Mouse (Mus musculus) thymus, adult 18-20 months (tissue): Measurements from ENCODE around the gene Nphp4.
"Not testable (repeated sequence)": the region's sequence is repeated elsewhere in the genome, so short reads cannot be mapped to it uniquely, and the experiment has no call there.

Source experiments
- DNase-seq, 2 experiments: peaks; one replicate each; pipeline ENCODE4 v3.0.0; 2022; ENCODE audit warnings: mixed read lengths in 2 of 2

Nphp4 gene

GRCm38 (mm10) chr4:152478224-152478567 lies 1.7 kb downstream of the Nphp4 start:
- no peak for DNase-seq

- no peak for DNase-seq
Observed at GRCm38 (mm10) chr4:152480426-152480825, 3.9 kb downstream of the Nphp4 start.

- no peak for DNase-seq
Observed at GRCm38 (mm10) chr4:152488046-152488445, 11.5 kb downstream of the Nphp4 start.

- no peak for DNase-seq
Observed at GRCm38 (mm10) chr4:152490311-152490710, 13.8 kb downstream of the Nphp4 start.

GRCm38 (mm10) chr4:152491250-152491899 lies 14.9 kb downstream of the Nphp4 start:
- peak; percentile 59 to 60 for DNase-seq

- DNase-seq, result no peak
Observed at GRCm38 (mm10) chr4:152494360-152494879, 17.9 kb downstream of the Nphp4 start.

DNA sequence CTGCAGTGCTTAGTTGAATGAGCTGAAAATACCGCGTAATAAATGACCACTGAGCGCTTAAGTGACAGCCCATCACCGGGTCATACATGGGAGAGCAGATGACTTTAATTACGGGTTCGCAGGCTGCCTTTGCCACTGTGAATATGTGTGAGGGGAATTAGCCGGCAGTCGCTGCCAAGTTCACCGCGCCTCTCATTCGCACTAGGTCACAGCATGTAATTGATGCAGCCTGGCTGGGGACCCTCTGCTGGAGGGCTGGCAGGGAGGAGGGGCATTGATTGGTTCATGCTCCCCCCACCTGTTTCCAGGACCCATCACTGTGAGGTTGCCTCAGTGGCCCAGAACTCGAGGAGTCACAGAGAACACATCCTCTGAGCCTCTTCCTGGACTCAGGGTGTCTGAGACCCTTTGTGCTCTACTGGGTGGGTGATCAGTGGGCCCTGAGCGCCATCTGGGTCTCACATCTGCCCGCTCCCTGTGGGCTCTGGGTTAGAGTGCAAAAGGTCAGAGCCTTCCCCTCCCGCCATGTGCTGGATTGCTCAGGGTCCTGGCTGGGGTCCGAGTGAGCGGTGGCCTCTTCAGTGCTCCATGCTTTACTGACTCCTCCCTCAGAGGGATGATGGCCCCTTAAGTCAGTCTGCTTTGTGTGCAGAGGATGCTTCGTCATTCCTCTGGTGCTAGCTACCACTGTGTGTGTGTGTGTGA lies 35.9 kb downstream of the Nphp4 start:
- DNase-seq, result no peak

GRCm38 (mm10) chr4:152514884-152515283 lies 38.4 kb downstream of the Nphp4 start:
- DNase-seq, result no peak

DNA sequence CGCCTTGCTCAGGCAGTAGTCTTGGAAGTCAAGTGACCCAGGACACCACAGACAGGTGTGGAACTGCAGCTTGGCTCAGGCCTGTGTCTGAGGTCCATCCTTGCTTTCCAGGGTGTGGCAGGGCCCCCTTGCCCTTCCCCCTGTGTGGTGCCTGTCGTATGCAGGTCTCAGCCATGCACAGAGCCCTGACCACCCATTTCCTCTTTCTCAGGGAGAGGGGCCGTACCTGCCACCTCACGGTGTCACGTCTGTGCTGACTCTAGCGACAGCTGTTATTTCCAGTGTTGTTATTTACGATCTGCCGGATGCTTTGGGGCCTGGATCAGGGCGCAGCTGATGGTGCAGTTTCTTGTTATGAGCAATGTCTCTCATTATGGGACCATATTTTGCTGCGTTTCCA lies 42.6 kb downstream of the Nphp4 start:
- no peak for DNase-seq

GRCm38 (mm10) chr4:152520083-152520482 lies 43.6 kb downstream of the Nphp4 start:
- peak in 1 of 2 experiments; percentile 19 for DNase-seq

GRCm38 (mm10) chr4:152532872-152533271 lies 56.4 kb downstream of the Nphp4 start:
- DNase-seq, result no peak

DNA sequence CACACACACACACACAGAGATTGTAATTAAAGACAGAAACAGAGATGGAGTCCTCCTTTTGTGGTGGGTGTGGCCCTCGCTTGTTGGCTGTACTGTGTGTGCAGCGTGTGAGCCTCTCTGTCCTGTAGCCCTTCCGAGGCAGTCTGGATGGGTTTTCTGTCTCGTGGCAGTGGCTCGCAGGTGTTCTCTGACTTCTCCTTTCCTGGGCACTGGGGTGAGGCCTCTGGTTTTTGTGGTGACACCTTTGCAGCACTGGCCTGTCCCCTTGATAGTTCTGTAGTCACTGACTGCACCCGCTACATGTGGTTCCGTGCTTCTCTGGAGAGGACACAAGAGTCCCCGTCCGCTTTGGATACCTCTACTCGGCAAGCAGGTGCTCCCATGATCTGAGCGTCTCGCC lies 63.2 kb downstream of the Nphp4 start:
- DNase-seq, result no peak

DNA sequence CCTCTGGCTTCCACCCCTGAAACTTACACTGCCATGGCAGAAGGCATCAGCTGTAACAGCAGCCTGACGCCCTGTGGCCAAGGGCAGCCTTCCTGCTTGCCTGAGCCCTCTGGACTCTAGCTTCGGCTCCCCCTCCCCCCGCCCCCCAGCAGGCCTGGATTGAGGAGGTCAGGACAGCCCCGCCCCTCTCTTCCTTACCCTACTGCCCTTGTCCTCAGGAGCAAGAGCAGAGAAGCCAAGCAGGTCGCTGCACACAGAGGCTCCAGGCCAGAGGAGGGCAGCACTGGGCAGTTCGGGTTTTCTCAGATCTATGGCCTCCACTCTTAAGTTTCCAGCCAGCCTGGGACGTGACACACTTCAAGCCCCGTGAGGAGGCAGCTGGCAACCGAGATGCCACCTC lies 64.7 kb downstream of the Nphp4 start:
- no peak for DNase-seq

DNA sequence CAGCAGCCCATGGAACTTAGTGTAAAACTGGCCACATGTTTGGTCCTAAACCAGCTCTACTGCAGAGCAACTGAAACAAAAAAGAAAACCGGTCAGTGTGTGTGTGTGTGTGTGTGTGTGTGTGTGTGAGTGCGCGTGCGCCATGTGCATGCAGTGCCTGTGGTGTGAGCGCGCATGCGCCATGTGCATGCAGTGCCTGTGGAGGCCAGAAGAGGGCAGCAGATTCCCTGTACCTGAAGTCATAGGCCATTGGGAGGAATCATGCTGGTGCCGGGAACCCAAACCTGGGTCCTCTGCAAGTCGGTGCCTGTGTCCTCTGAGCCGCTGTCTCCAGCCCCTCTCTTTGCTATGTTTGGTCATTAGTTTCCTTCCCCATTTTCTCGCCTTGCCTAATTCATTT lies 65.9 kb downstream of the Nphp4 start:
- DNase-seq, result no peak

- no peak for DNase-seq
Observed at GRCm38 (mm10) chr4:152546481-152546880, 70.0 kb downstream of the Nphp4 start.

- DNase-seq, result no peak
Observed at GRCm38 (mm10) chr4:152547886-152548663, 71.6 kb downstream of the Nphp4 start.

DNA sequence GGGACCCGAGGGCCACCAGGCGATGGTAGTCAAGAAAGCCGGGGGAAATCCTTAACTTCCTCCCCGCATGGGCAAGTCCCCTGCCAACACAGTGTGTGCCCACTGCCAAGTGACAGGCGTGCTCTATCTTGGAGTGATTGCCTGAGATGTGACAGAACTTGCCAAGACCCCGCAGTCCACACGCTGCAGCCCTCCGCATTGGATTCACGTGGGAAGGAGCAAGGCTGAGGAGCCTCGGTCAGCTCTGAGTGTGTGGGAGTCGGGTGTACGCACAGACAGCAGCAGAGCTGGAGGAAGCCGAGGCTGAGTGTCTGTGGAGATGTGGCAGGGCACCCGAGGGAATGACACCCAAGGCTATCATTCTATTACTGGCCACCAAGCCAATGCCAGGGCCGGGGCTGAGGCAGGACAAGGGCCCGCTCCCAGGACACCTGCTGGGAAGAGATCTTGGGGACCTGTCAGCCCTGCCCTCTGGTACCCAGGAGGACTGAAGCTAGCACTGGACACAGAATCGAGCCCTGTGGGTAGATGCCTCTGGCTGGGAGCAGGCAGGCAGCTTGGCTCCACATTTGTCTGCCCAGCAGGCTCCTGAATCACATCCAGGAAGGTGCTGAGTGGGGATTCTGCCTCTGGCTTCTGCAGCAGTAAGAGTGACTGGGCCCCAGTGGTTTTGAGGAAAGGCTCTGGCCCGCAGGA lies 73.1 kb downstream of the Nphp4 start:
- no peak for DNase-seq

- DNase-seq, result no peak
Observed at GRCm38 (mm10) chr4:152550203-152550549, 73.7 kb downstream of the Nphp4 start.

GRCm38 (mm10) chr4:152553582-152554285 lies 77.2 kb downstream of the Nphp4 start:
- DNase-seq, result no peak

- no peak for DNase-seq
Observed at GRCm38 (mm10) chr4:152554421-152554820, 77.9 kb downstream of the Nphp4 start.

DNA sequence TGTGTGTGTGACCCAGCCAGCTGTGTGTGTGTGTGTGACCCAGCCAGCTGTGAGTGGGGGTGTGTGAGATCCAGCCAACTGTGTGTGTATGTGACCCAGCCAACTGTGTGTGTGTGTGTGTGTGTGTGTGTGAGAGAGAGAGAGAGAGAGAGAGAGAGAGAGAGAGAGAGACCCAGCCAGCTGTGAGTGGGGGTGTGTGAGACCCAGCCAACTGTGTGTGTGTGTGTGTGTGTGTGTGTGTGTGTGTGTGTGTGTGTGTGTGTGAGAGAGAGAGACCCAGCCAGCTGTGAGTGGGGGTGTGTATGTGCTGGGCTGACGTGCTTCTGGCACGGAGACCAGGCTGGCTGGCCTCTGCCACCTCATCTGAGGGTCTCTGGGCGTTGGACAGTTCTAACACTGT lies 79.3 kb downstream of the Nphp4 start:
- not testable (repeated sequence) for DNase-seq

DNA sequence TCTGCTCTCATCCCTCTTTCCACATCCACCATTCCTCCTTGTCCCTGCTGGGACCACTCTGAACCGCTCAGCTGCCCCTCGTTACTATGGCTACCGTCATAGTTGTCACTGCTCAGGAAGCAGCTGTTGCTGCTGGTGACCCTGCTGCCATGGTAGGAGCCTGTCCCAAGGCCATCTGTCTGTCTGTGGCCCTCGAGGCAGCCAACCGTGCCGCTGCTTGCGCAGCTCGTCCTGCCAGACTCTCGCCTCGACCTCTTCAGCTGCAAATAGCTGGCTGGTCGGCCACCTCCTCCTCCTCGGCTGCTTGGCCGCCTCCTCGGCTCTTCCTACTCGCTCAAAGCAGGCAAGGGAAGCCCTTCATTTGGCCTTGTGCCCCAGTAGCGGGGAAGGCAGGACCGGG lies 81.7 kb downstream of the Nphp4 start:
- DNase-seq, result no peak

DNA sequence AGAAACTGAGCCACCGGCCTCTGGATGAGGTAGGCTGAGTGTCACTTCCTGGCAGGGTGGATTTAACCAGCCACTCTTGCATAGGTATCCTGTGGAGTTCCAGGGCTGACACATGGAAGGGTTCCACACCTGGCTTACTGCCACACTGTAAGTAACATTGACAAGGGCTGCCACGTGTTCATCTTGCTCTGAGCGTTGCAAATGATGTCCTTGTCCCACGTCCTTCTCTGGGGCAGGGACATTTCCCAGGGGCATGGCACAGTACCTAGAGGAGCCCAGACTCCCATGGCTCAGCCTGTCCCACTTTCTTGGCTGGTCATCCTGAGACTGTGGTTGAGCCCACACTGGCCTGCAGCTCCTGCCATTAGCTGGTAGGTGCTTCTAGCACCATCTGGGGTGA lies 91.5 kb downstream of the Nphp4 start:
- no peak for DNase-seq
